Mouse (Mus musculus) spleen, adult 2 months (tissue): ENCODE measurements around the gene Tnfsf12.

ENCODE experiments used
- CTCF ChIP-seq: fragments of 200-500 bp; IDR thresholded peaks from 2 replicates; pipeline ENCODE4 v1.5.1; 2011; ENCODE audit warnings: mild to moderate bottlenecking, inconsistent platforms; ENCODE audit not compliant: insufficient read depth, insufficient read length, insufficient replicate concordance; ENCODE audit errors: extremely low read depth
- POLR2A ChIP-seq: fragments of 200-500 bp; IDR thresholded peaks from 2 replicates; pipeline ENCODE4 v1.6.1; 2011; ENCODE audit warnings: low read depth, low read length, inconsistent platforms

DNA sequence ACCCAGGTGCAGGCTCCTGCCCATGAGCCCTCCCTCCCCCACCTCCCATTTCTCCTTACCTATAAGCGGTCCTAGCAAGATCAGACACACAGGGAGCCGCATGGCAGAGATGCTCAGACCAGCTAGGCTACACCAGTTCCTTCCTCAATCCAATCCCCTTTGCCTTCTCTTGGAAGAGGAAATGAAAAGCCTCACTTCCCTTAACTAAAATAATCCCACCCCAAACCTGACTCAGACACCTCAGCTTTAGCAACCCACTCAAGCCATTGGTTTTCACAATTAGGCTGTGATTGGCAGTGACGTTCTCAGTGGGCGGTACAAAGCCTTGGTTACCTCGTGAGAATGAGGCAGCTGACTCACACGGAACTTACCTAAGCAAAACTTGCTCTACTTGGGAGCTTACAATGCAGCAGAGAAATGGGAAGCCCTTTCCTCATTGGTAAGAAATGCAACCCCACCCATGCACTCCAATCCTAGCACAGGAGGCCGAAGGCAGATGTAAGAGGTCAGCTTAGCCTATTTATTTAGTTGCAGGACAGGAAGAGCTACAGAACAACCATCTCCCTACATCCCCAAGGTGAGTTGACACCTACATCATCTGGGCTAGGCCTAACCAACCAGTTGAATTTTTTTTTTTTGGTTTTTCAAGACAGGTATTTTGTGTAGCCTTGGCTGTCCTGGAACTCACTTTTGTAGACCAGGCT lies 29.5 kb downstream of the Tnfsf12 start, which contains the start of gene Cd68:
- no peak for TF ChIP-seq CTCF
- 0 out of 2 replicates have a peak, but pooled peaks have one; percentile 7 for TF ChIP-seq POLR2A
